Mouse (Mus musculus) midbrain, embryonic 16.5 days (tissue): ENCODE measurements at regions not wholly inside any gene's neighbourhood (a gene's known extent, or its start where the extent isn't known, plus 50 kb on each side); places are given as distances from the start of the nearest gene placed in this dataset.

Experiments used
- ATAC-seq: fragments of 200-750 bp; cut with Nextera tagmentation; 2 replicates; pipeline ENCODE4 v1.8.0; 2017; ENCODE audit warnings: moderate TSS enrichment
- H3K27ac ChIP-seq: fragments of 300-500 bp; sonication (generic); 2 replicates; pipeline ENCODE4 v1.5.1; 2014; ENCODE audit warnings: mild to moderate bottlenecking, low read length, mixed read lengths
- H3K27me3 ChIP-seq: fragments of 300-500 bp; sonication (generic); 2 replicates; pipeline ENCODE4 v1.6.1; 2014; ENCODE audit warnings: low read depth, low read length, mixed read lengths; ENCODE audit not compliant: control insufficient read depth, insufficient read depth
- H3K36me3 ChIP-seq: fragments of 300-500 bp; sonication (generic); 2 replicates; pipeline ENCODE4 v1.6.1; 2014; ENCODE audit warnings: mild to moderate bottlenecking, low read length, moderate library complexity, mixed read lengths; ENCODE audit not compliant: control insufficient read depth, insufficient read depth
- H3K4me1 ChIP-seq: fragments of 300-500 bp; sonication (generic); 2 replicates; pipeline ENCODE4 v1.6.1; 2014; ENCODE audit warnings: mild to moderate bottlenecking, low read length, mixed read lengths; ENCODE audit not compliant: control insufficient read depth, insufficient read depth
- H3K4me2 ChIP-seq: fragments of 300-500 bp; sonication (generic); 2 replicates; pipeline ENCODE4 v1.6.1; 2014; ENCODE audit warnings: mild to moderate bottlenecking, low read length, mixed read lengths
- H3K4me3 ChIP-seq: fragments of 300-500 bp; sonication (generic); 2 replicates; pipeline ENCODE4 v1.5.1; 2014; ENCODE audit warnings: low read depth, mild to moderate bottlenecking, low read length, moderate library complexity, mixed read lengths
- H3K9ac ChIP-seq: fragments of 300-500 bp; sonication (generic); 2 replicates; pipeline ENCODE4 v1.6.1; 2014; ENCODE audit warnings: low read depth, low read length, mixed read lengths
- H3K9me3 ChIP-seq: fragments of 300-500 bp; sonication (generic); replicated peaks from 2 replicates; pipeline ENCODE4 v1.6.1; 2014; ENCODE audit warnings: mild to moderate bottlenecking, low read length, mixed read lengths; ENCODE audit not compliant: control insufficient read depth, poor library complexity, severe bottlenecking
- WGBS: fragments of 180-500 bp; shearing (Covaris S2); extraction: QIAGEN DNeasy Blood & Tissue Kit; methylation state at CpG from one replicate; pipeline ENCODE4 v1.1.7; 2014; 5-methylcytosine and 5-hydroxymethylcytosine counted together

GRCm38 (mm10) chr14:120219224-120219623 lies 56.2 kb upstream of the Mbnl2 start:
- H3K4me3 ChIP-seq: no peak overlapping the region
- no peak for ATAC-seq
- H3K27me3 ChIP-seq: no peaks in the 10 kb centered on the region
- no peak overlapping the region for H3K4me2 ChIP-seq
- peaks cover under 1% of the 10 kb centered on the region; the same call in 1 of the 2 replicates for H3K4me1 ChIP-seq
- H3K27ac ChIP-seq: no peak overlapping the region
- no peaks in the 10 kb centered on the region for H3K9me3 ChIP-seq
- WGBS: 81% methylated on average over 4 of the region's 4 CpGs
- no peak overlapping the region for H3K9ac ChIP-seq
- no peaks in the 10 kb centered on the region for H3K36me3 ChIP-seq

DNA sequence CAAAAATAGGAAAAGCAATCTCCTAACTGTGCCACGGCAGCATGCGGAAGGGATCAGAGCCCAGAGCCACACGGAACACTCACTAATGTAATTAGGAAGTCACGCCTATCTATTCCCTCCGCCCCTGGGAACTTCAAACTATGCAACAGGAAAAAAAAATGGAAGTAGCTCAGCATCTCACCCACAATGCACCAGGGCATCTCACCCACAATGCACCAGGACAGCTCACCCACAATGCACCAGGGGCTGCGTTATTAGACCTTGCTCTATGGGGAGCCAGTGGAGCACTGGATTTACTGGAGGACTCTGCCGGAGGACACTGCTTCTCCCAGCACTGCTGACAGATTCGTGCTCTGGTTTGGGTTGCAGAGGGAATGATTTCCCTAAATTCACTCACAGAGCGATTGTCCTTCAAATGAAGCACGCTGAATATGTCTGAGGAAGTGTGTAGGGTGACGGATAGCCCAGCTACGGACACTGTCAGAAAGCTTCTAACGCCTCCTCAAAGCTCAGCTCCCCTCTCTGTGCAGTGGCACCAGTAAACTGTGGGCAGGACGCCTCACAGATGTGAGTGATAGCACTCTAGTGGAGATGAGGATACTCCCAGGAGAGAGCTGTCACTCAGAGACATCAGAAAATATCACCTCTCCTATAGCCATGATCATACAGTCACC lies 51.8 kb upstream of the Mbnl2 start:
- no peak overlapping the region for H3K4me2 ChIP-seq
- H3K27ac ChIP-seq: no peak overlapping the region
- H3K36me3 ChIP-seq: no peaks in the 10 kb centered on the region
- H3K9ac ChIP-seq: no peak overlapping the region
- H3K4me1 ChIP-seq: peaks cover 3% of the 10 kb centered on the region; the same call in 1 of the 2 replicates
- no peaks in the 10 kb centered on the region for H3K27me3 ChIP-seq
- ATAC-seq: peak; percentile 36; the same call in 1 of the 2 replicates
- peaks cover 6% of the 10 kb centered on the region; the same call in 1 of the 2 replicates for H3K9me3 ChIP-seq
- WGBS: 73% methylated on average over 14 of the region's 14 CpGs
- no peak overlapping the region for H3K4me3 ChIP-seq

GRCm38 (mm10) chr14:120224202-120224846 lies 51.1 kb upstream of the Mbnl2 start:
- H3K27me3 ChIP-seq: no peaks in the 10 kb centered on the region
- H3K36me3 ChIP-seq: no peaks in the 10 kb centered on the region
- no peak overlapping the region for H3K9ac ChIP-seq
- ATAC-seq: peak; percentile 39
- no peak overlapping the region for H3K4me3 ChIP-seq
- H3K4me1 ChIP-seq: peaks cover 3% of the 10 kb centered on the region; the same call in 1 of the 2 replicates
- WGBS: 39% methylated on average over 6 of the region's 6 CpGs
- H3K9me3 ChIP-seq: peaks cover 6% of the 10 kb centered on the region; the same call in 1 of the 2 replicates
- H3K27ac ChIP-seq: no peak overlapping the region
- no peak overlapping the region for H3K4me2 ChIP-seq

DNA sequence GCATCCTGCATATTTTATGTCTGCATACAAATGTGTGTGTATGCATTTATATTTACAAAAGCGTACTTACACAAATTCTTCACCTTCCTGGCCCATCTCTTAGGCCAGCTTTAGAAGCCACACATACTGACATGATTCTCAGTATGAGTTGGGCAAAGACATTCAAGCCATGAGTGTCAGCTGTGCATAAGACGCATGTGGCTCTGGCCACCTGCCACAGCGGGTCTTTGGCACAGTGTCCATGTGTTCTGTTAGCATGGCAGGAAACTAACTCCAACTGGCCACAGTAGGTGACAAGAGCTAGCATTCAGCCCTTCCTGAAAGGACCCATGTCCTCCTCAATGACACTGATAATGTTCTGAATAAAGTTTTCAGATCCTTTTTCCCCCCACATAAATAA lies 49.8 kb upstream of the Mbnl2 start:
- peaks cover 3% of the 10 kb centered on the region; the same call in 1 of the 2 replicates for H3K4me1 ChIP-seq
- H3K9ac ChIP-seq: no peak overlapping the region
- H3K4me2 ChIP-seq: no peak overlapping the region
- H3K27ac ChIP-seq: no peak overlapping the region
- no peaks in the 10 kb centered on the region for H3K36me3 ChIP-seq
- 67% methylated on average over 3 of the region's 3 CpGs for WGBS
- H3K9me3 ChIP-seq: peaks cover 6% of the 10 kb centered on the region; the same call in 1 of the 2 replicates
- no peaks in the 10 kb centered on the region for H3K27me3 ChIP-seq
- H3K4me3 ChIP-seq: no peak overlapping the region
- ATAC-seq: no peak
